Mouse (Mus musculus): ENCODE measurements around the gene Spata1. TPM values are rescaled to one million over a fixed set of nuclear protein-coding genes. Genes with fewer than 3 reads are reported as not detected.

The Spata1 gene
- 5.2 TPM for polyA plus RNA-seq (2014; fragmentation: Illumina TruSeq; extraction: RNeasy Lipid Tissue Mini Kit (QIAGEN cat#74804); ENCODE audit: low read depth, low replicate concordance)

GRCm38 (mm10) chr3:146499431-146500002, at the start of gene Spata1, which contains the start of gene Gng5:
Gene Spata1 (minus strand): TSS chr3:146499753.
Gene Gng5 (plus strand): TSS chr3:146499807.

GRCm38 (mm10) chr3:146520798-146521651, 21.5 kb upstream of the Spata1 start, which contains the start of gene Rpf1:
Gene Rpf1 (minus strand): TSS chr3:146521429.

GRCm38 (mm10) chr3:146449745-146450250, 49.8 kb downstream of the Spata1 start, which contains the start of gene Ctbs:
Gene Ctbs (plus strand): TSS chr3:146449795.

Other genes starting within 250 kb of the Spata1 start
- gene Ssx2ip, start 95.1 kb downstream of the Spata1 start, polyA plus RNA-seq (2014; fragmentation: Illumina TruSeq; extraction: RNeasy Lipid Tissue Mini Kit (QIAGEN cat#74804); ENCODE audit: low read depth, low replicate concordance): 9.2 TPM
- 20.8 TPM for gene Ctbs, start 50.0 kb downstream of the Spata1 start, polyA plus RNA-seq (2014; fragmentation: Illumina TruSeq; extraction: RNeasy Lipid Tissue Mini Kit (QIAGEN cat#74804); ENCODE audit: low read depth, low replicate concordance)
- 568 TPM for gene Gng5, start 54 bp upstream of the Spata1 start, polyA plus RNA-seq (2014; fragmentation: Illumina TruSeq; extraction: RNeasy Lipid Tissue Mini Kit (QIAGEN cat#74804); ENCODE audit: low read depth, low replicate concordance)
- 64.1 TPM for gene Rpf1, start 21.7 kb upstream of the Spata1 start, polyA plus RNA-seq (2014; fragmentation: Illumina TruSeq; extraction: RNeasy Lipid Tissue Mini Kit (QIAGEN cat#74804); ENCODE audit: low read depth, low replicate concordance)
- 2,717 TPM for gene Uox, start 70.7 kb upstream of the Spata1 start, polyA plus RNA-seq (2014; fragmentation: Illumina TruSeq; extraction: RNeasy Lipid Tissue Mini Kit (QIAGEN cat#74804); ENCODE audit: low read depth, low replicate concordance)
- gene Dnase2b, start 115.8 kb upstream of the Spata1 start, polyA plus RNA-seq (2014; fragmentation: Illumina TruSeq; extraction: RNeasy Lipid Tissue Mini Kit (QIAGEN cat#74804); ENCODE audit: low read depth, low replicate concordance): 18.3 TPM
- gene 4930503B20Rik, start 151.6 kb upstream of the Spata1 start, polyA plus RNA-seq (2014; fragmentation: Illumina TruSeq; extraction: RNeasy Lipid Tissue Mini Kit (QIAGEN cat#74804); ENCODE audit: low read depth, low replicate concordance): not detected
- gene Samd13, start 185.8 kb upstream of the Spata1 start, polyA plus RNA-seq (2014; fragmentation: Illumina TruSeq; extraction: RNeasy Lipid Tissue Mini Kit (QIAGEN cat#74804); ENCODE audit: low read depth, low replicate concordance): not detected

Data from liver, adult 10 weeks (tissue).